Mouse (Mus musculus) left cerebral cortex, postnatal 10 days (tissue): ENCODE measurements around the gene Snx5. TPM values are rescaled to one million over a fixed set of nuclear protein-coding genes. Genes with fewer than 3 reads are reported as not detected.

Experiments
- DNase-seq, 2 experiments: peaks; one replicate each; pipeline ENCODE4 v3.0.0; 2021 to 2022; ENCODE audit warnings: low spot score in 2 of 2, mixed read lengths in 1 of 2; ENCODE audit errors: extremely low spot score in 1 of 2
- intact Hi-C: fragments of 180-260 bp; cut with DNase I; formaldehyde crosslinking; loops from one replicate; pipeline ENCODE4 v1.15.1; 2025
- total RNA-seq, 2 experiments: library from RNA; stranded (reverse); gene quantifications; 2 replicates each; pipeline ENCODE4 v1.2.3; 2021

The Snx5 gene
- 10 to 100 TPM; 63.2 to 63.9 TPM for total RNA-seq

GRCm38 (mm10) chr2:144270507-144271420, at the start of gene Snx5, which contains the start of gene Mgme1:
TSS of gene Snx5 (minus strand) at chr2:144270906.
TSS of gene Mgme1 (plus strand) at chr2:144270663.
- peak; percentile 92 to 97 for DNase-seq
- intact Hi-C loops: no loop called here

GRCm38 (mm10) chr2:144311372-144311771, 40.7 kb upstream of the Snx5 start:
- intact Hi-C loops: no loop called here
- no peak for DNase-seq

GRCm38 (mm10) chr2:144310273-144310672, 39.6 kb upstream of the Snx5 start:
- no peak for DNase-seq
- intact Hi-C loops: no loop called here

- no peak for DNase-seq
- intact Hi-C loops: no loop called here
Measured at GRCm38 (mm10) chr2:144308561-144308960, 37.9 kb upstream of the Snx5 start.

- intact Hi-C loops: no loop called here
Measured at GRCm38 (mm10) chr2:144305721-144306294, 35.1 kb upstream of the Snx5 start.

GRCm38 (mm10) chr2:144301101-144301500, 30.4 kb upstream of the Snx5 start:
- DNase-seq: no peak
- intact Hi-C loops: no loop called here

More at GRCm38 (mm10) chr2:144305721-144306294, 35.1 kb upstream of the Snx5 start:
- DNase-seq: no peak

GRCm38 (mm10) chr2:144299749-144300669, 29.3 kb upstream of the Snx5 start:
- peak in 1 of 2 experiments; percentile 25 for DNase-seq
- intact Hi-C loops: no loop called here

- intact Hi-C loops: no loop called here
- DNase-seq: no peak
Measured at GRCm38 (mm10) chr2:144295145-144295735, 24.5 kb upstream of the Snx5 start.

GRCm38 (mm10) chr2:144291600-144292305, 21.0 kb upstream of the Snx5 start:
- DNase-seq: peak; percentile 48 to 66
- intact Hi-C loops: no loop called here

GRCm38 (mm10) chr2:144290321-144290720, 19.6 kb upstream of the Snx5 start:
- DNase-seq: no peak
- intact Hi-C loops: no loop called here

GRCm38 (mm10) chr2:144281417-144281816, 10.7 kb upstream of the Snx5 start:
- DNase-seq: no peak
- intact Hi-C loops: loop anchor here (10.0 kb wide), 1 partner anchor 447 kb away; no protein-coding TSS in a partner anchor

- intact Hi-C loops: loop anchor here (10.0 kb wide), 1 partner anchor 446 kb away; no protein-coding TSS in a partner anchor
- DNase-seq: no peak
Measured at GRCm38 (mm10) chr2:144280568-144280967, 9.9 kb upstream of the Snx5 start.

- peak in 1 of 2 experiments; percentile 71 for DNase-seq
- intact Hi-C loops: loop anchor here (10.0 kb wide), 1 partner anchor 445 kb away; no protein-coding TSS in a partner anchor
Measured at GRCm38 (mm10) chr2:144279742-144280141, 9.0 kb upstream of the Snx5 start.

- intact Hi-C loops: no loop called here
- DNase-seq: no peak
Measured at GRCm38 (mm10) chr2:144276885-144277284, 6.2 kb upstream of the Snx5 start.

GRCm38 (mm10) chr2:144274741-144275140, 4.0 kb upstream of the Snx5 start:
- intact Hi-C loops: no loop called here
- DNase-seq: no peak

GRCm38 (mm10) chr2:144272088-144272487, 1.4 kb upstream of the Snx5 start:
- DNase-seq: no peak
- intact Hi-C loops: no loop called here

- no peak for DNase-seq
- intact Hi-C loops: loop anchor here (10.0 kb wide), 2 partner anchors 185 to 265 kb away; no protein-coding TSS in a partner anchor
Measured at GRCm38 (mm10) chr2:144269679-144270475, 829 bp downstream of the Snx5 start.
